Mouse (Mus musculus) heart, adult 9 months (tissue): ENCODE data around the gene Syt9.

ENCODE experiments used
- DNase-seq, 2 experiments: peaks; one replicate each; pipeline ENCODE4 v3.0.0; 2022; ENCODE audit warnings: low spot score in 2 of 2

The Syt9 gene

DNA sequence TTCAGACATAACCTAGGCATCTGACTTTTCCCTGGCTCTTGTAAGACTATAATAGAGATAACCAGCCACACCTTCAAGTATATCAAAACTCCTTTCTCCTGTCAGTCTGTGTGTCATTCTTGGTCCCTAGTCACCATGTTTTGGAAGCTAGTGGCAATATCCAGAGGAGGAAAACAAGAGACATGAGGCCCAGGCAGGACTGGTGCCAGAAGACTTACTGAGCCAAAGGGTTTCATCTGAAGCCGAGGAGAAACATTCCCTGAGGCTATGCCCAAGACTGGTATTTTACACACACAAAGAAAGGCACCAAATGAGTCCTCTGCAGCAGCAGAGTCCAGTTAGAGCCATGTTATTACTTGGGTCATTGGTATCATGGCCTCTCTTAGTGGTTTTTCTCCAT is 174.5 kb downstream of the Syt9 start:
- DNase-seq: no peak

DNA sequence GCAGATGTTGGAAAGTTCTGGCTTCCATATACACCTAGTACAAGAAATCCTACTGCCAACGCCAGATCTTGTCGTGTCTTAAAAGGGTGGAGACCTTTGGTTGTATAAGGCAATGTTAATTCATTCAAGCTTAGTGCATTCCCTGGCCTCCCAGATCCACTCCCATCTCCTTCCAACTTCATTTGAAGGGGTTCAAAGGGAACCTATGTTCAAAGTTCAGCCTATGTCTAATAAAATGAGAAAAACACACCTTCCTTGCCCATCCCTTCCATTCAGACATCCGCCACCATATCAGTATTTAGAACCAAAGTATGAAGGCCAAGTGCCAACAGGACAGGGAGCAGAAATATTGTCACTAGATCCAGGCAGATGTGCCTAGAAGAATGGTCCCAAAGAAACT is 177.3 kb downstream of the Syt9 start:
- no peak for DNase-seq

DNA sequence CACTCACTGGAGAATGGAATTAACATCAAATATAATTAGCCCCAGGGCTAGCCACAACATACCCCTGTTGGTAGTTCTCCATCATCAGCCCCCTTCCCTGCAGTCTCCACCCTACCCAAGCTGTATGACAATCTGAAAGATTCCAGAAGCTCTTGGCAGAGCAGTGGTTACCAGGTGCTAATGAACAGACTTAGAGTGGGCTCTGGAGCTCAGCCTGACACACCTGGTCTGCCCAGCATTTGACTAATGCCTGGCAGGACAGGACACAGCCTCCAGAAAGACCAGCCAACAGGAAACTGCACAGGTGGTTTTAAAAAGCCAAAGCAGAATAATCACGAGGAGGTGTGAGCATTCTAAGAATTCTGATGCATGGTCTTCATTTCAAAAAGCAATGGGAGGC is 182.9 kb downstream of the Syt9 start:
- DNase-seq: no peak

DNA sequence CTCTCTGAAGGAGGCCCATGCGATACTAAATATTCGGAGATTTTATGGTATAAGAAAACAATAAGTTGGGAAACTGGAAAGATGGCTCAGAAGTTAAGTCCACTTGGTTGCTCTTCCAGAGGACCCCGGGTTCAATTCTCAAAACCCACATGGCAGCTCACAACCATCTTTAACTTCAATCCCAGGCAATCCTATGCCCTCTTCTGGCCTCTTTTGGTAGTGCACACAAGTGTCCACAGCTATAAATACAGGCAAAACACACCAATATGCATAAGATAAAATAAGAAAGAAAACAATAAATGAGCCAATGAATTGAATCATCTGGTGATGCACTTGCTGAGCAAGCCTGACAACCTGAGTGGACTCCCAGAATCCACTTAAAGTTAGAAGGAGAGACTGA is 185.4 kb downstream of the Syt9 start:
- no peak for DNase-seq

DNA sequence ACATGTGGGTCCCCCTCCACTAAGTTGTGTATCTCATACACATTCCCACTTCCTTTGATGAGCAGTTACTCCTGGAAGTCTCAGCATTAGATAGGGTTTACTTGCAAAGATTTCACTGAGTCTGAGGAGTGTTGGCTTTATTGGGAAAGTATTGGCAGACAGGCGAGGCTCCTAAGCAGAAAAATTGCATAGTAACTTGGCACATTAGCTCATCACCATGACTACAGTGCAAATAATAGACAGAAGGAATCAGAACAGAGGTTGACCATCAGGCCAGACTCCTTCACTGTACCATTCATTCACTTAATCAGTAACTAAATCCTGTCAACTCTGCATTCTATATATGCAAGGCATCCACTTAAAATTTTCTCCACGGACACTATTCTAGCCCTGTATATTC is 190.1 kb downstream of the Syt9 start:
- DNase-seq: peak in 1 of 2 experiments; percentile 24

DNA sequence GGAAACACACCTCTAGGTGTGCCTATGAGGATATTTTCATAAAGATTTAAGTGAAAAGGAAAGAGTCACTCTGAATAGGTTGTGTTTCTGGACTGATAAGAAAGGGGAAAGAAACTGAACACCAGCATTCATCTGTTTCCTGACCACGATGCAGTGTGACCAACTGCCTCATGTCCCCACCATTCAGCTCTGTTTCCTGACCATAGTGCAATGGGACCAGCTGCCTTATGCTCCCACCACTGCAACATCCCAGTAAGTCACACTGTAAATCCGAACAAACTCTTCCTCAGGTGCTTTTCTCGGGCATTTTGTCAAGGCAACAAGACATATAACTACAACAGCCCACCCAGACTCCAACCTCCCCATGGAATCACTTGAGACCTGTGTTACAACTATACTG is 191.1 kb downstream of the Syt9 start:
- DNase-seq: no peak

DNA sequence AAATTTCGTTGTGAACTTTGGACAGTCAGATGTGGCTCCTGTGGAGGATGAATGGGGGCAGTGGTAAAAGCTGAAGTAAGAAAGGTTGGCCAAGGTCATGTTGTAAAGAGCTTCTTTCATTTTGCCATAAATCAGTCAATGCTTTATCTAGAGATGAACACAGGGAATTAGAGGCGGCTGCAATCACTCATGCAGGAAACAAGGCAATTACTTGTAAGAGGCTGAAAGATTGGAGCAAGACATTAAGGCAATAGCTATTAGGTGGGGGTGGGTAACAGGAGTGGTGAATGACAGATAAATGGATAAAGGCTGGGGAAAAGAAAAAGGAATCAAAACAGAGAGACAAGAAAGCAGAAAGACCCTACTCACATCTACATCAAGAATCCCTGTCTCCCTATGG is 193.2 kb downstream of the Syt9 start:
- no peak for DNase-seq

DNA sequence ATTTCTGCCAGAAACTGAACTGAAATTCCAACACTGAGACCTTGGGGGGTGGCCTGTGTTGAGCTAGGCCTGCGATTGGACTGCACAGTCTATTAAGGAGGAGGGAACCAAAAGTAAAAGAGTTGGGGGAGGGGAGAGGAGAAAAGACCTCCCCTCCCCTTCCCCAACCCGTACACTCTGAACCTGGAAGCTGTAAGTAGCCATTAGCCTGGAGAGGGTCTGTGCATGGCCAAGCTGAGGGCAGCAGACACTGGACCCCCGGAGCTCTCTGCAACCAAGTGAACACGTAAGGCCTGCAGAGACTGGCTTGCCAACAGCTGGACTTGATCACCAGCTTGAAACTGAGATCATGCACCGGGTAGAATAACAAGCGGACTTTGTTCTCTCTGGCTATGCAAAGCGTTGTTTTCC is 196.7 kb downstream of the Syt9 start, which contains the start of gene Olfml1:
TSS of gene Olfml1 (plus strand) at position 186 of the 411 bp plus-strand sequence.
- DNase-seq: peak; percentile 67 to 70

DNA sequence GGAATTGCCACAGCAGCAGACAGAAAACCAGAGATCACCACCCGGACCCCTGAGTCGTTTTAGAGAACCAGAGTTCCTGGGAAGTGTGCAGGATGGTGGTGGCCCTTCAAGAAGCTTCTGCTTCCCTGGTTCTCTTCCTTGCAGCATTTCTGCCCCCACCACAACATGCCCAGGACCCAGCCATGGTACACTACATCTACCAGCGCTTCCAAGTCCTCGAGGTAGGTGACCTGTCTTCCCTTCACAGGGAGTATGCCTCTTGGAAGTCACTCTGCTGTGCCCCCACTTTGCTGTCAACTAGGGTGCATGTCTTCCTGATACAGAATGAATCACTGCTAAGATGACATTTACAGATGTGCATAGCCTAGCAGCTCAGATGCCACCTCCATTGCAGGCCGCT is 197.1 kb downstream of the Syt9 start:
- DNase-seq: no peak

DNA sequence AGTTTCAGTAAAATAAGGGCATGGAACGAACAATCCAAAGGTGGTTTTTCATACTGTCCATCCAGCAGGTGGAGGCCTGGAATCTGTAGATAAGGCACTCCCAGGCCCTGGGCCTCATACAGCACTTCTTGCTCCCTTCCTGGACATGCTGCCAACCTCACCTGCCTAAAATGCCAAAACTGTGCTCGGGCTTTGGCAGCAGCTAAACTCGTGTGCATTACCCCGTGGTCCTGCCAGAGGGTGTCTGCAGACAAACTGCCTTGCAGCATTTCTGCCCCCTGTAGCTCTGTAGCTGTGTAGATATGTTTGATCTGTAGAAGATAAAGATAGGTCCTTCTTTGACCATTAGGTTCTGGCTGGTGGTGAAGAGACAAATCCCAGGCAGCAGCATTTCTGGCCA is 198.4 kb downstream of the Syt9 start:
- DNase-seq: no peak

DNA sequence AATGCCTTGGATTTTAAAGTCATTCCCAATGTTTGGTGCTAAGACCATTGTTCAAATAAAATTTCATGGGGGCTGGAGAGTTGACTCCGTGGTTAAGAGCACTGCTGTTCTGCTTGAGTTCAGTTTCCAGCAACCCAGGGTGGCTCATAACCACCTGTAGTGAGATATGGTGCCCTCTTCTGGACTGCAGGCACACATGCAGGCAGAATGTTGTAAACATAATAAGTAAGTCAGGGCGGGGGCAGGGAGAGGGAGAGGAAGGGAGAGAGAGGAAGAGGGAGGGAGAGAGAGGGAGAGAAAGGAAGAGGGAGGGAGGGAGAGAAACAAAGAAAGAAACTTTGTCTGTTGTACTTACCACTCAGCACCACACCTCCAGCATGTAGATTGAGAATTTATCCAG is 203.3 kb downstream of the Syt9 start:
- no peak for DNase-seq

DNA sequence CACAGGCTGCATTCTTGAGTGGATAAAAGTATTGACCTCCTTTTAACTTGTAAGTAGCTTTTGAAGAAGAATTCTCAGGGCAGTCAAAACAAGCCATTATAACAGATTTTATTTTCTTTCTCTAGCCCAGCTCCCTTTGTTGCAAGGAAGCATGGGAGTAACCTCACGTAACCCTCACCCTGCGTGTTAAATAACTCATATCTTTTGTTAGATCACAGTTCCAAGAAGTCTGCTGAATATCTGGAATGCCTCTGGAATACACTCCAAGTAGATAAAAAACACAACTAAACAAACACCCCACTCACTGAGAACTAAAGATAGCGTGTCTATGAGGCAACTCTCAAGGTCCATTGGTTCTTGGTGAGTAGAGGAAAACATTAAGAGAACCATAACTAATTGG is 203.7 kb downstream of the Syt9 start:
- DNase-seq: peak; percentile 22 to 33

DNA sequence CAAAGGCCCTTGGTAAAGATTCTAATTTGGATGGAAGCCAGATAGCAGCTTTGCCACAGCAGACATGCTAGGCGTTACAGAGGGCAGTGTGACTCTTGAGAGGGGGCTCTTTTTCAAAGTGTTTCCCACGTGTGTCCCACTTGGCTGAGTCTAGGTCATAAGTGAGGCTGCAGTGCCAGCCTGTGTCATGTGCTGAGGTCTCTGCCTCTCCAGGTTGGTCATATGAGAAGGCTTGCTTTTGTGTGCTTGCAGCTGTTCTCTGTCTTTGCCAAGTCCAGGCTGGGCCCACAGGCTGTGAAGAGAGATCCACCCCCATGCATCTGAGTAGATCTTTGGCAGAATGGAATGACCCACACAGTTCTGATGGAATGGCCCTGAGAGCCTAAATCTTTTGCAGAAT is 222.1 kb downstream of the Syt9 start:
- peak; percentile 40 to 54 for DNase-seq

DNA sequence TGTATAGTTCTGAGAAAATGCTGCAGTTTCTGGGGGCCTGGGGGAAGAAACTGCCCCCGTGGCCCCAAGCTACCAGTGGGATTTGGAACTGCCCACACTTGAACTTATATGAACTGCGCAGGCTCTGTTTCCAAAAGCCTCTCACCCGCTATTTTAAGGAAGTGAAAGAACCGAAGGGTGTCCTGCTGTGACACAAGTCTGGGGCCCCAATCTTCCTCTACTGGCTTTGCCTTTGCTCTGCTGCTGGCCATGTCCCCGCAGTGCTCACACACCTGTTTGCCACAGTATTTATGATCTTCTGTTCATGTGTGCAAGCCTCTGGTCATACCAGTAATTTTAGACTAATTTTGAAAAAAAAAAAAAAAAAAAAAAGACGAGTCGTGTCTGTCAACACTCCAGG is 223.4 kb downstream of the Syt9 start:
- peak; percentile 29 to 41 for DNase-seq

DNA sequence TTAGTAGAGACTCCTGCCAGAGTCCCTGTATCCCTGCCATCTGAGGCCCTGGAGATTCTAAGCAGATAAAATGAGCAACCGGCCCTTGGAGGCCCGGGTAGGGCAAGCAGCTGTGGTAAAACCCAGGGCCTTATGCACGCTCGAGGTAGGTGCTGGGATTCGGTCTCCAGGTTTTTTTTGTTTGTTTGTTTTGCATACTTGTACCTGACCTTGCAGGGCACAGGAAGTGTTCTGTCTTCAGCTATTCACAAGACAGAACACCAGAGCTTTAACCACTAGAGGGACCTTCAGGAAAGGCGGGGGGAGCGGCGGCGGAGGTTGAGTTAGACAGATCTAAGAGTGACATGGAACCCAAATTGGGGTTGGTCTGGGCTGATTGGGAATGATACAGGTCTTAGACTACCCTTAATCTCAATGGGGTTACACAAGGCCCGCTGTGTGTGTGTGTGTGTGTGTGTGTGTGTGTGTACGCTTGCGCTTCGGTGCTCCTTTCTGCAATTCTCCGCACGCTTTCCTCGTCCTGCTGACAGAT is 223.9 kb downstream of the Syt9 start:
- peak; percentile 39 to 46 for DNase-seq

DNA sequence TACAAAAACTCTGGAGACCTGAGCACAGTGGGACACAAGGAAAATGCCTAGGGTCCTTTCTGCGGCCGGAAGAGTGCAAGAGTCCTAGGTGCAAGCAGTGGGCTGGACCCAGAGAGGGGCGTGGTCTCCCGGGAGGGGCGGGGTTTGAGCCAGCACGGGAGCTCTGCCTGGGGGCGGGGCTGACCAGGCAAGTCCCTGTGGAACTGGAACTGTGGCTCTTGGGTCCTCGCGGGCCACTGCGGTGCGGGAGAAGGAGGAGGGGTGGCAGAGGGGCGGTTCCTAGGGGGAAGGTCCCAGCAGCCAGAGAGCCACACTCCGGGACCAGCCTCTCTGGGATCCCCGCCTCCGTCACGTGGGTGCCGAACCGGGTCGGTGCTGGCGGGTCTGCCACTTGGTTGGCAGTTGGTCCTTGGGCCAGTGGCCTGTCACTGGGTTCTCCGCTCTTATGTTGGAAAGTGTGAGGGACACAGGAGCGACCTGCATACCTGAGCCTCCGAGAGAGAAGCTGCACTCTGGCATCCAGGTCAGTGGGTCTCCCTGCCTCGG is 224.4 kb downstream of the Syt9 start, which contains the start of gene Ppfibp2:
TSS of gene Ppfibp2 (plus strand) at position 351 of the 546 bp plus-strand sequence.
- DNase-seq: peak; percentile 90 to 91

DNA sequence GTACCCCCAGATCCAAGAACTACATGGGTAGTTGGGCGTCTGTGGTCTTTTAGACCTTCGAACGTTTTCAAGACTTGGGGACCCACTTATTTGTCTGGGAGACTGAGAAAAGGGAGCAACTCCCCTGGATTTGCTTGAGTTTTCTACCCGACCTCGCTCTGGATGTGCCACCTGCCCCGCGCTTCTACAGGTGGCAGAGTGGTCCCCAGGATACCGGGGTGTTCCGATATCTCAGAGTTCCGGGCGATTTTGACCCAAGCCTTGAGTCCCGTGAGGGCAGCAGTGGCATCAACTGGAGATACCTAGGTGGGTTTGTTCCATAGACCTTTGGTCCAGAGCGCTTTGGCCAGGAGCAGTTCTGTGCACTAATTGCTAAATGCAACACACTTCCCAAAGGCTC is 224.9 kb downstream of the Syt9 start:
- DNase-seq: no peak

DNA sequence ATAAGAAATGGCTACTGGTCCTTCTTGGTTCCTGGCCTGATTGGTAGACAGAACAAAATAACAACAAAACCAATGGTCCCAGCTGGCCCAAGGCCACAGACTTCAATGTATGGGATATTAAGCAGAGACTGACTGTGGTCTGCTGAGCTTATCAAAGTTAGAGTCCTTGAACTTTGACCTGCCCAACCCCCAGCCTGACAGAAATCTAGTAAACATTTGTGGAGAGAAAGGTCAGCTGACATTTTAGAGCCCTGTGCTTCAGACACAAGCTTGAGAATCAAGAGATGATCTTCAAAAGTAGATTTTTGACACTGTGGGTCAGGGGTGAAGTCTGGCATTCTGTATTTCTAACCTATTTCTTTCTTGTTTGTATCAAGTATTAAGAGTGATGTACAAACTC is 226.2 kb downstream of the Syt9 start:
- no peak for DNase-seq

DNA sequence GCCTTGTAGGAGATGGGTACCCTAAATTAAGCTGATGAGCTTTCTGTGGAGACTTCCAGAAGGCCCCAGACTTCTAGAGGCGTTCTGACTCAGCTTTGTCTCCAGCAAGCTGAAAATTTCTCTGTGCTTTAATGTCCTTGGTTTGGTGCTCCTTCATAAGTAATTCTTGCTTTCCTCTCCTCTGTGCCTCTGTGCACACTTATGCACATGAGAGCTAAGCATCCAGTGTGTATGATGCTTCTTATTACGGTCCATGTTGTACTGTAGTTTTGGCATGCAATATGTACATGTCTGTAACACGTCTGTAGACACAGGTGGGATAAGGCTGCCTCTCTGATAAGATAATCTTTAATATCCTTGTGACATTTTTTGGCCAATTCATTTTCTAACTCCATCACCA is 227.4 kb downstream of the Syt9 start:
- no peak for DNase-seq
